ENCODE assay signal across 7 mouse cellular contexts in the genomic region with DNA sequence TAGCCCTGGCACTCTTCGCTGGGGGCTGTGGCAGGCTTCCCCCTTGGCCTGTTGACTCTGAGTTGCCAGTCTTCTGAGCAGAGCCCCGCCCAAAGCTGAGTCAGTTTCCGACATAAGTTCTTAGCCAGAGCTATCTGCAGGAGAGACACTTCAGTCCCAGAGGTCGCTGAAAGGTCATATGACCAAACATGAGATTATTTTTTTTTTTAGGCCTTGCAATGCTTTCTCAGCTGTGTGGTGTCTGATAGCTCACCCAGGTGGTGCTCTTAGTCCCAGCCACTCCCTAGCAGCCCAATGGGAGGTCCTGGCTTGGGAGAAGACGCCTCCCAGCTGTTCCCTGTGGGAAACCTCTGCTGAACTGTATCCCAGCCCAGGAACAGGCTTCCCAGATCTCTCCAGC. TPM values are rescaled to one million over a fixed set of nuclear protein-coding genes. Genes with fewer than 3 reads are reported as not detected.
DNase-seq lines count a peak whose midpoint lies in the region; TF ChIP-seq lines count a peak whose summit lies in the region.

No protein-coding gene starts in this region.

- H3K4me1 ChIP-seq in E14TG2a.4 (replicated peaks; ENCODE audit: low read depth, low read length), result peaks cover 100% of the 10 kb centered on the region

- no peaks in the 10 kb centered on the region for H3K27me3 ChIP-seq in E14TG2a.4 (ENCODE audit: insufficient read depth, low read length)

- H3K9me3 ChIP-seq in E14TG2a.4 (ENCODE audit: low read length), result no peaks in the 10 kb centered on the region

- H3K4me3 ChIP-seq in E14TG2a.4 (replicated peaks; ENCODE audit: low read length), result peak overlapping the region; percentile 64

- TF ChIP-seq CTCF in E14TG2a.4 (conservative IDR thresholded peaks at IDR 0.05; ENCODE audit: low read length), result no peak

- DNase-seq in ZHBTc4 (ENCODE audit: low read depth, low spot score), result peak; percentile 58
- DNase-seq in heart, adult 18-20 months, result peak; percentile 82 to 91
- peak; percentile 71 for DNase-seq in kidney, adult 9 months
- DNase-seq in lung, postnatal 36 days, result peak; percentile 92
- no peak for DNase-seq in B cell, adult 2 months
- DNase-seq in spleen, postnatal 14 days (ENCODE audit: low spot score in 2 of 2), result no peak

- H3K36me3 ChIP-seq in E14TG2a.4 (ENCODE audit: insufficient read depth, low read length), result peaks cover 30% of the 10 kb centered on the region

RNA-seq across cellular contexts. Expression of a gene that starts 22.7 kb away (rescaled TPM):
- total RNA-seq in heart, adult 18-20 months (2021), result 10 to 100 TPM; 33.9 to 38.8 TPM

Comparison
In these comparisons a context has a peak if more than half of its experiments do, and no peak if none do; other contexts are left out.
1. DNase-seq: peak in ZHBTc4 (single experiment), heart, adult 18-20 months (2 of 2), kidney, adult 9 months (single experiment) and lung, postnatal 36 days (single experiment); none in B cell, adult 2 months (0 of 2) and spleen, postnatal 14 days (0 of 2).